Mouse (Mus musculus) kidney, postnatal 36 days (tissue): ENCODE measurements around the gene Gm20517.

ENCODE experiments used
- DNase-seq, 2 experiments: peaks; one replicate each; pipeline ENCODE4 v3.0.0; 2021 to 2022; ENCODE audit warnings: mixed read lengths in 2 of 2

The Gm20517 gene

DNA sequence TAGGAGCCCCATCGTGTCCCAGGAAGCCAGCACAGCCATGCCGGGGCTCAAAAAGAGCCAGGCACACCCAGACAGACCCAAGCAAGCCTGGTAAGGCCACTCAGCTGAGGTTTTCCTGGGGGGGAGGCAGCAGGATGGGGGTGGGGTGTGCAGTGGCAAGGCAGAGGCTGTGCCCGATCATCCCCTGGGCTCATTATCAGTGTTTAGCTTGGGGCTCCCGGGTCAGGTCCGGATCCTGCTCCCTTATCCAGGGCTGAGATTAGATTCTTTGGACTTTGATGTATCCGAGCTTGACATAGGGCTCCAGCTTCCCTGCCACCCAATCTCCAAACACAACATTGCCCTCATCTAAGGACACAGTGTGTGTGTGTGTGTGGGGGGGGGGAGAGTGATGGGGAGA, 100.5 kb downstream of the Gm20517 start:
- no peak for DNase-seq

DNA sequence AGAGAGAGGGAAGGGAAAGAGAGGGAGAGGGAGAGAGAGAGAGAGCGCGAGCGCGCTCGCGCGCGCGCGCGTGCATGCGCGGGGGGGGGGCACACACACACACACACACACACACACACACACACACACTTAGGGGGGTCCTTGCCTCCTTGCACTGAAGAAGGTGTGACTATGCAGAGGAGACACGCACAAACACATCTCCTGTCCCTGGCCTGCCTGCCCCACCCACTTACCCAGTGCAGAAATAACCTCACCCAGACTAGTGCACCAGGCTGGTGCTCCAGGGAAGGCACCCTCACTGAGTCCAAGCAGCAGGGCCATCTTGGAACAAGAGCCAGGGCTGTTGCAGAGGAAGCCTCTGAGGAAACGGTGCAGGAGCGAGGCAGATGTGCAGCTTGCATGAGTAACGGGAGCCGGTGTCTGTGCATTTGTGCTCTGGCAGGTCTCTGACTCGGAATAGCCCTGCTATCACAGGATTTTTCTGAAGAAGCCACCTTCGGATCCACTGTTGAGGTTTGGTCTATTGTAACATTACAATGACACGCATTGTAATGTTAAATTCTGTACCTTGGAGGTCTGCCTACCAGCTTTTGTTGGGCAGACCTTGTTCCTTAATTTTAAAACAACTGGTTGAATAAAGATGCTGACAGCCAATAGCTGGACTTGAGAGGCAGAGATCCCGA, 101.6 kb downstream of the Gm20517 start:
- DNase-seq, result no peak

DNA sequence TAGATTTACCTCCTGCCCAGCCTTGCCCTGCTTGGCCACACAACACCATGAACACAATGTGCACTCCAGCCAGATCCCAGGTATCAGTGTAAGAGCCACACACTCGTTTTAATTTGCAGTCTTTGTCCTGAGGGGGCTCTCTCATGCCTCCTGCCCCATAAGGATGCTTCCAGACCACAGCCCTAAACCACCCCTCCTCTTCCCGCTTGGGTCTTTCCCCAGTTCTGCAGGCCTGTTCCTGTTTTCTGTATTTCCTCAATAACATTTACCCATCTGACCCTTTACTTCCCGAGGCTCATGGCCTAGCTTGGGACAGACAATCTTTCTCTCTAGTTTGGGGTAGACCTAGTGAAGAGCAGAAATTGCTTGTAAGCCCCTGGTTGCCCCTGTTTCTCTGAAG, 103.6 kb downstream of the Gm20517 start:
- no peak for DNase-seq

DNA sequence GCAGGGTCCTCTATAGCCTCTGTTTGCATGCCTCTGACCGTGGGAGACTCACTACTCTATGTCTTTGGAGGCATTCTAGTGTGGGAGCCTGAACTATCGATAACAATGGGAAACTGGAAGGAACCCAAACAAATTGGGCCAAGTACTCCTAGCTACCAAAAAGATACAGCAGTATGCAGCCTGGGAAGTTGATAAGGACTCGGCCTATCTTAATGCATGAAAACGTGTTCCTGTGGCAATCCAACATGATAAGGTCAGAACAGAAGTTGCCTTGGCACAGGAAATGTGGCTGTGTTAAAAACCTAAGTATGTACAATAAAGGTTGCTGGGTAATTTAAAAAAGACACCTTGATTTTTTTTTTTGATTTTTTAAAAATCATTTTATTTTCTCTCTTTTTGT, 109.8 kb downstream of the Gm20517 start:
- DNase-seq, result no peak

DNA sequence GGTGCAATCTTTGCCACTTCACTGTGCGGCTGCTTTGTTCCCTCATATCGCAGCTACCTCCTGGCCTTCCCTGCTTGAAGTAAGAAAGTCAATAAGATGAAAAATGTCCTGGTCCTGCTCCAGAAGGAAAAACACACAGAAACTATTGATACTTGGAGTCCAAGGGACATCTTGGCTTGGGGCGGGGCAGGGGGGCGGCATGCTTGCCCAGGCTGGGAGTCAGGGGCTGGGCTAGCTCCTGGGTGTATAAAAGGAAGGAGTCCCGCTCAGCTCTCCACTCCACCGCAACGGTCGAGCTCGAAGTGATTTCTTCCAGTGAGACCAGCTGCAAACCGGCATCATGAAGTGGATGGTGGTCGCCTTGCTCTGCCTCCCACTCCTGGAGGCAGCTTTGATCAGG, 115.2 kb downstream of the Gm20517 start, which contains the start of gene Pgc:
Pgc (plus strand) TSS at position 277 of the 400 bp plus-strand sequence.
- DNase-seq, result no peak

DNA sequence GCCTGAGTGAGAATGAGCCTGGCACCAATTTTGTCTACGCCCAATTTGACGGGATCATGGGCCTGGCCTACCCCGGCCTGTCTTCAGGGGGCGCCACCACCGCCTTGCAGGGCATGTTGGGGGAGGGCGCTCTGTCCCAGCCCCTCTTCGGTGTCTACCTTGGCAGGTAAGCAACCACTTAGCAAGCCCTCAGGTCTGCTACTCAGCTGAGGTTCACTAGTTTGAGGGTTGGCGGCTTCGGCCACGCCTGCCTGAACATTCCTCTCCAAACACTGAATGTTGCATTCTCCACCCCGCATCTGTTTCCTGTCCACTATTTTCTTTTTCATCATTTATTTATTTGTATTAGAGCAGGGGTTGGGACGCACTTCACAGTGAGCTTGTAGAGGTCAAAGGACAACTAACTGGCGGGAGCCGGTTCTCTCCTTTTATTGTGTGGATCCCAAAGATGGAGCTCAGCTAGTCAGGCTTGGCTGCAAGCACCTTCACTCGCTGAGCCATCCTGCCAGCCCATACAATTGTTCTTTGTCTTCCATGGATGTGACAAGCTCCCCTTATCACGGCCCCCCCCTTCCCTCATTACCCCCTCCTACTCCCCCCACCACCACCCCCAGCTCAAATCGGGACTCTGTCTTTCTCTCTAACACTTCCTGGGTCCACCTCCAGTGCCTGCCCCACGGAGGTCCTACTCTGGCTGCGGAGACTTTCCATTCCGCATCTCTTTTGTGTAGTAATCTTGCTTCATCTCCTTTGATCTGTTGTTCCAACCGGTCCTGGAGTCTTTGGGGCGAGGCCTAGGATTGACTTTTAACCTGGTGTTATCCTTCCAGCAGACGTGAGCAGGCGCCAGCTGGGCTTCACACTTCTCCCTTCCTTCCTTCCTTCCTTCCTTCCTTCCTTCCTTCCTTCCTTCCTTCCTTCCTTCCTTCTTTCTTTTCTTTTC, 119.5 kb downstream of the Gm20517 start:
- DNase-seq, result no peak
